Mouse (Mus musculus) MEL (cell line): ENCODE results near the gene Dse.

Source experiments
- CTCF ChIP-seq, 3 experiments: IDR thresholded peaks in 2 of 3; conservative IDR thresholded peaks in 1 of 3; 2 replicates each; pipeline ENCODE4 v1.5.1; 2011 to 2012; ENCODE audit warnings: low read length in 3 of 3, low read depth in 2 of 3, mild to moderate bottlenecking in 2 of 3, improper control_type of control experiment in 1 of 3, inconsistent platforms in 1 of 3, mixed read lengths in 1 of 3, moderate library complexity in 1 of 3; ENCODE audit not compliant: control insufficient read depth in 1 of 3, insufficient read depth in 1 of 3, poor library complexity in 1 of 3, severe bottlenecking in 1 of 3
- GATA1 ChIP-seq: IDR thresholded peaks from 2 replicates; pipeline ENCODE4 v1.6.1; 2011; ENCODE audit warnings: low read depth, low read length, improper control_type of control experiment
- HCFC1 ChIP-seq: IDR thresholded peaks from 2 replicates; pipeline ENCODE4 v1.6.1; 2012; ENCODE audit warnings: low read depth, mild to moderate bottlenecking, inconsistent platforms, low read length, improper control_type of control experiment, moderate library complexity
- JUND ChIP-seq: IDR thresholded peaks from 2 replicates; pipeline ENCODE4 v1.6.1; 2011; ENCODE audit warnings: low read depth, mild to moderate bottlenecking, improper control_type of control experiment, low read length
- MXI1 ChIP-seq: IDR thresholded peaks from 2 replicates; pipeline ENCODE4 v1.6.1; 2011; ENCODE audit warnings: mild to moderate bottlenecking, low read depth, low read length, improper control_type of control experiment
- NELFE ChIP-seq: IDR thresholded peaks from 2 replicates; pipeline ENCODE4 v1.6.1; 2011; ENCODE audit warnings: low read depth, low read length, improper control_type of control experiment
- POLR2A ChIP-seq, 2 experiments: IDR thresholded peaks; 2 replicates each; pipeline ENCODE4 v1.6.1; 2011 to 2012; ENCODE audit warnings: low read length in 2 of 2, mild to moderate bottlenecking in 2 of 2, control low read depth in 1 of 2, improper control_type of control experiment in 1 of 2, low read depth in 1 of 2, moderate library complexity in 1 of 2; ENCODE audit not compliant: control insufficient read depth in 1 of 2, insufficient read depth in 1 of 2, poor library complexity in 1 of 2
- SMC3 ChIP-seq: IDR thresholded peaks from 2 replicates; pipeline ENCODE4 v1.6.1; 2011; ENCODE audit warnings: low read depth, low read length, improper control_type of control experiment
- UBTF ChIP-seq: IDR thresholded peaks from 2 replicates; pipeline ENCODE4 v1.6.1; 2012; ENCODE audit warnings: low read depth, mild to moderate bottlenecking, inconsistent platforms, low read length, improper control_type of control experiment, moderate library complexity, borderline replicate concordance; ENCODE audit not compliant: insufficient read depth
- USF2 ChIP-seq, 2 experiments: IDR thresholded peaks; 2 replicates each; pipeline ENCODE4 v1.6.1; 2011 to 2012; ENCODE audit warnings: improper control_type of control experiment in 2 of 2, low read length in 2 of 2, borderline replicate concordance in 1 of 2, inconsistent platforms in 1 of 2, low read depth in 1 of 2, mild to moderate bottlenecking in 1 of 2; ENCODE audit not compliant: insufficient read depth in 1 of 2
- ZNF384 ChIP-seq: IDR thresholded peaks from 2 replicates; pipeline ENCODE4 v1.6.1; 2012; ENCODE audit warnings: low read depth, mild to moderate bottlenecking, inconsistent platforms, low read length, improper control_type of control experiment

DNA sequence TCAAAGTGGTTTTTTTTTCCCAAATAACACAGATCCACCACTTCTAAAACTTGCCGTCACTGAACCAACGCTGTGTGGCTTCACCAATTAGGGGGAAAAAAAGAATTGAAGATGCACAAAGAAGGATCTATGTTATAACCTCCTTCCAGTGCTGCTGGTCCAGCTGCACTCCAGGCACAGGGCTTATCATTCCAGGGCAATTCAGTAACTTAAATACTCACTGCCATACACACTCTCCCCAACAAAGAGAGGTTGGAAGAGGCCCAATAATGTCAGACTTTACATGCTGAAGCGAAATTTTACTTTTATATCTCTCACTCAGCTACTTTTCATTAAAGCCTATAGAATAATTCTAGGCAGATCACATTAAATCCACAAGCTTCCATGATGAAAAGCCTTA is 8.9 kb downstream of the Dse start:
- TF ChIP-seq GATA1 (no peak), UBTF (no peak), POLR2A (IDR thresholded peaks at IDR 0.05; ENCODE audit: control insufficient read depth in 1 of 2, insufficient read depth in 1 of 2, low read depth in 1 of 2, low read length in 2 of 2, poor library complexity in 1 of 2) (no peak), SMC3 (no peak), HCFC1 (no peak), CTCF (IDR thresholded peaks at IDR 0.05 in 2 of 3, conservative IDR thresholded peaks at IDR 0.05 in 1 of 3; ENCODE audit: control insufficient read depth in 1 of 3, insufficient read depth in 1 of 3, low read depth in 2 of 3, low read length in 3 of 3, poor library complexity in 1 of 3, severe bottlenecking in 1 of 3) (no peak), ZNF384 (no peak), USF2 (IDR thresholded peaks at IDR 0.05; ENCODE audit: borderline replicate concordance in 1 of 2, insufficient read depth in 1 of 2, low read depth in 1 of 2, low read length in 2 of 2) (no peak), NELFE (no peak), MXI1 (no peak), JUND (no peak)
